Mouse (Mus musculus) spleen, postnatal 36 days (tissue): ENCODE measurements at regions not wholly inside any gene's neighbourhood (a gene's known extent, or its start where the extent isn't known, plus 50 kb on each side); places are given as distances from the start of the nearest gene placed in this dataset.
"Not testable (repeated sequence)": the region's sequence is repeated elsewhere in the genome, so short reads cannot be mapped to it uniquely, and the experiment has no call there.

ENCODE experiments used
- DNase-seq, 2 experiments: peaks; one replicate each; pipeline ENCODE4 v3.0.0; 2022; ENCODE audit warnings: low spot score in 2 of 2, mixed read lengths in 1 of 2

GRCm38 (mm10) chrX:146140619-146141018 is 635.6 kb upstream of the Amot start:
- DNase-seq: not testable (repeated sequence)

GRCm38 (mm10) chrX:146110698-146111097 is 605.7 kb upstream of the Amot start:
- peak; percentile 2 to 33 for DNase-seq

GRCm38 (mm10) chrX:146109907-146110306 is 604.9 kb upstream of the Amot start:
- DNase-seq: no peak
